Mouse (Mus musculus): ENCODE results near the gene Nup210l. TPM values are rescaled to one million over a fixed set of nuclear protein-coding genes. Genes with fewer than 3 reads are reported as not detected.

Gene Nup210l
- polyA plus RNA-seq, 1 experiment from 2014 or later: 0.22 TPM

GRCm38 (mm10) chr3:90085281-90085680, 18.7 kb upstream of the Nup210l start:
- H3K27ac ChIP-seq (ENCODE audit: low read length): no peak overlapping the region; the same call in 1 of the 2 replicates
- ATAC-seq: no peak
- H3K4me1 ChIP-seq (replicated peaks; ENCODE audit: control insufficient read depth, insufficient read depth, low read length): peaks cover 46% of the 10 kb centered on the region
- H3K4me3 ChIP-seq (replicated peaks; ENCODE audit: low read length): no peak overlapping the region
- H3K36me3 ChIP-seq (ENCODE audit: control insufficient read depth, insufficient read depth): peaks cover 16% of the 10 kb centered on the region; the same call in 1 of the 2 replicates
- no peaks in the 10 kb centered on the region for H3K27me3 ChIP-seq (replicated peaks; ENCODE audit: control insufficient read depth, insufficient read depth, low read length)
- H3K9me3 ChIP-seq (ENCODE audit: control insufficient read depth, low read length): no peaks in the 10 kb centered on the region
- WGBS: 88% methylated on average over 6 of the region's 6 CpGs
- H3K4me2 ChIP-seq (ENCODE audit: low read length): no peak overlapping the region
- H3K9ac ChIP-seq (replicated peaks; ENCODE audit: low read depth, low read length): no peak overlapping the region

- no peak overlapping the region for H3K4me3 ChIP-seq (replicated peaks; ENCODE audit: low read length)
- H3K9me3 ChIP-seq (ENCODE audit: control insufficient read depth, low read length): no peaks in the 10 kb centered on the region
- peaks cover 24% of the 10 kb centered on the region; the same call in 1 of the 2 replicates for H3K36me3 ChIP-seq (ENCODE audit: control insufficient read depth, insufficient read depth)
- H3K4me2 ChIP-seq (ENCODE audit: low read length): no peak overlapping the region
- H3K27ac ChIP-seq (ENCODE audit: low read length): no peak overlapping the region
- no peaks in the 10 kb centered on the region for H3K27me3 ChIP-seq (replicated peaks; ENCODE audit: control insufficient read depth, insufficient read depth, low read length)
- ATAC-seq: no peak
- H3K4me1 ChIP-seq (replicated peaks; ENCODE audit: control insufficient read depth, insufficient read depth, low read length): peaks cover 39% of the 10 kb centered on the region
- WGBS: 93% methylated on average over 5 of the region's 5 CpGs
- no peak overlapping the region for H3K9ac ChIP-seq (replicated peaks; ENCODE audit: low read depth, low read length)
These were observed 17.9 kb upstream of the Nup210l start for GRCm38 (mm10) chr3:90086068-90086467.

- H3K9ac ChIP-seq (replicated peaks; ENCODE audit: low read depth, low read length): no peak overlapping the region
- 97% methylated on average over 2 of the region's 2 CpGs for WGBS
- H3K9me3 ChIP-seq (ENCODE audit: control insufficient read depth, low read length): no peaks in the 10 kb centered on the region
- H3K4me1 ChIP-seq (replicated peaks; ENCODE audit: control insufficient read depth, insufficient read depth, low read length): peaks cover 14% of the 10 kb centered on the region
- no peak overlapping the region for H3K27ac ChIP-seq (ENCODE audit: low read length)
- H3K4me3 ChIP-seq (replicated peaks; ENCODE audit: low read length): no peak overlapping the region
- H3K4me2 ChIP-seq (ENCODE audit: low read length): no peak overlapping the region
- no peaks in the 10 kb centered on the region for H3K27me3 ChIP-seq (replicated peaks; ENCODE audit: control insufficient read depth, insufficient read depth, low read length)
- ATAC-seq: no peak
- peaks cover 41% of the 10 kb centered on the region for H3K36me3 ChIP-seq (ENCODE audit: control insufficient read depth, insufficient read depth)
These were observed 15.3 kb upstream of the Nup210l start for GRCm38 (mm10) chr3:90088617-90089016.

- WGBS: 91% methylated on average over 6 of the region's 6 CpGs
- ATAC-seq: no peak
- peaks cover 43% of the 10 kb centered on the region for H3K36me3 ChIP-seq (ENCODE audit: control insufficient read depth, insufficient read depth)
These were observed 13.0 kb upstream of the Nup210l start for GRCm38 (mm10) chr3:90090892-90091291.

GRCm38 (mm10) chr3:90094453-90094852, 9.5 kb upstream of the Nup210l start:
- Histone ChIP-seq H3K27ac (ENCODE audit: low read length) (no peak overlapping the region), H3K9ac (replicated peaks; ENCODE audit: low read depth, low read length) (no peak overlapping the region), H3K4me3 (replicated peaks; ENCODE audit: low read length) (no peak overlapping the region), H3K9me3 (ENCODE audit: control insufficient read depth, low read length) (no peaks in the 10 kb centered on the region), H3K4me2 (ENCODE audit: low read length) (no peak overlapping the region), H3K4me1 (replicated peaks; ENCODE audit: control insufficient read depth, insufficient read depth, low read length) (no peaks in the 10 kb centered on the region), H3K27me3 (replicated peaks; ENCODE audit: control insufficient read depth, insufficient read depth, low read length) (no peaks in the 10 kb centered on the region), H3K36me3 (ENCODE audit: control insufficient read depth, insufficient read depth) (peaks cover 40% of the 10 kb centered on the region)
- 95% methylated on average over 3 of the region's 3 CpGs for WGBS
- ATAC-seq: no peak

More at GRCm38 (mm10) chr3:90090892-90091291, 13.0 kb upstream of the Nup210l start:
- no peaks in the 10 kb centered on the region for H3K4me1 ChIP-seq (replicated peaks; ENCODE audit: control insufficient read depth, insufficient read depth, low read length)
- H3K9me3 ChIP-seq (ENCODE audit: control insufficient read depth, low read length): no peaks in the 10 kb centered on the region
- no peak overlapping the region for H3K9ac ChIP-seq (replicated peaks; ENCODE audit: low read depth, low read length)
- H3K27me3 ChIP-seq (replicated peaks; ENCODE audit: control insufficient read depth, insufficient read depth, low read length): no peaks in the 10 kb centered on the region
- H3K4me2 ChIP-seq (ENCODE audit: low read length): no peak overlapping the region
- no peak overlapping the region for H3K27ac ChIP-seq (ENCODE audit: low read length)
- H3K4me3 ChIP-seq (replicated peaks; ENCODE audit: low read length): no peak overlapping the region

- WGBS: 84% methylated on average over 5 of the region's 5 CpGs
- Histone ChIP-seq H3K27ac (ENCODE audit: low read length) (no peak overlapping the region), H3K4me2 (ENCODE audit: low read length) (no peak overlapping the region), H3K36me3 (ENCODE audit: control insufficient read depth, insufficient read depth) (peaks cover 14% of the 10 kb centered on the region), H3K9ac (replicated peaks; ENCODE audit: low read depth, low read length) (no peak overlapping the region), H3K4me1 (replicated peaks; ENCODE audit: control insufficient read depth, insufficient read depth, low read length) (no peaks in the 10 kb centered on the region), H3K9me3 (ENCODE audit: control insufficient read depth, low read length) (no peaks in the 10 kb centered on the region), H3K27me3 (replicated peaks; ENCODE audit: control insufficient read depth, insufficient read depth, low read length) (no peaks in the 10 kb centered on the region), H3K4me3 (replicated peaks; ENCODE audit: low read length) (no peak overlapping the region)
- ATAC-seq: no peak
These were observed 6.0 kb upstream of the Nup210l start for GRCm38 (mm10) chr3:90097928-90098327.

- H3K9ac ChIP-seq (replicated peaks; ENCODE audit: low read depth, low read length): no peak overlapping the region
- no peak overlapping the region for H3K4me3 ChIP-seq (replicated peaks; ENCODE audit: low read length)
- H3K27me3 ChIP-seq (replicated peaks; ENCODE audit: control insufficient read depth, insufficient read depth, low read length): no peaks in the 10 kb centered on the region
- H3K27ac ChIP-seq (ENCODE audit: low read length): no peak overlapping the region
- peaks cover 9% of the 10 kb centered on the region; the same call in 1 of the 2 replicates for H3K36me3 ChIP-seq (ENCODE audit: control insufficient read depth, insufficient read depth)
- no peak for ATAC-seq
- H3K4me1 ChIP-seq (replicated peaks; ENCODE audit: control insufficient read depth, insufficient read depth, low read length): no peaks in the 10 kb centered on the region
- H3K4me2 ChIP-seq (ENCODE audit: low read length): no peak overlapping the region
- H3K9me3 ChIP-seq (ENCODE audit: control insufficient read depth, low read length): no peaks in the 10 kb centered on the region
- 92% methylated on average over 3 of the region's 3 CpGs for WGBS
These were observed 2.9 kb upstream of the Nup210l start for GRCm38 (mm10) chr3:90101010-90101409.

- peaks cover 7% of the 10 kb centered on the region; the same call in 1 of the 2 replicates for H3K36me3 ChIP-seq (ENCODE audit: control insufficient read depth, insufficient read depth)
- no peaks in the 10 kb centered on the region for H3K9me3 ChIP-seq (ENCODE audit: control insufficient read depth, low read length)
- no peak overlapping the region for H3K27ac ChIP-seq (ENCODE audit: low read length)
- WGBS: 94% methylated on average over 2 of the region's 2 CpGs
- H3K4me1 ChIP-seq (replicated peaks; ENCODE audit: control insufficient read depth, insufficient read depth, low read length): no peaks in the 10 kb centered on the region
- no peak for ATAC-seq
- H3K4me3 ChIP-seq (replicated peaks; ENCODE audit: low read length): no peak overlapping the region
- H3K4me2 ChIP-seq (ENCODE audit: low read length): no peak overlapping the region
- no peak overlapping the region for H3K9ac ChIP-seq (replicated peaks; ENCODE audit: low read depth, low read length)
- no peaks in the 10 kb centered on the region for H3K27me3 ChIP-seq (replicated peaks; ENCODE audit: control insufficient read depth, insufficient read depth, low read length)
These were observed 2.3 kb upstream of the Nup210l start for GRCm38 (mm10) chr3:90101673-90102072.

- 83% methylated on average over 2 of the region's 2 CpGs for WGBS
These were observed 1.7 kb upstream of the Nup210l start for GRCm38 (mm10) chr3:90102239-90102638.

GRCm38 (mm10) chr3:90103176-90103575, 756 bp upstream of the Nup210l start:
- H3K36me3 ChIP-seq (ENCODE audit: control insufficient read depth, insufficient read depth): peaks cover 7% of the 10 kb centered on the region; the same call in 1 of the 2 replicates
- H3K9me3 ChIP-seq (ENCODE audit: control insufficient read depth, low read length): no peaks in the 10 kb centered on the region
- H3K4me1 ChIP-seq (replicated peaks; ENCODE audit: control insufficient read depth, insufficient read depth, low read length): no peaks in the 10 kb centered on the region
- 88% methylated on average over 2 of the region's 2 CpGs for WGBS
- no peak overlapping the region for H3K4me3 ChIP-seq (replicated peaks; ENCODE audit: low read length)
- H3K27ac ChIP-seq (ENCODE audit: low read length): no peak overlapping the region
- no peak overlapping the region for H3K9ac ChIP-seq (replicated peaks; ENCODE audit: low read depth, low read length)
- no peak overlapping the region for H3K4me2 ChIP-seq (ENCODE audit: low read length)
- H3K27me3 ChIP-seq (replicated peaks; ENCODE audit: control insufficient read depth, insufficient read depth, low read length): no peaks in the 10 kb centered on the region
- ATAC-seq: no peak

More at GRCm38 (mm10) chr3:90102239-90102638, 1.7 kb upstream of the Nup210l start:
- H3K9ac ChIP-seq (replicated peaks; ENCODE audit: low read depth, low read length): no peak overlapping the region
- H3K27me3 ChIP-seq (replicated peaks; ENCODE audit: control insufficient read depth, insufficient read depth, low read length): no peaks in the 10 kb centered on the region
- no peaks in the 10 kb centered on the region for H3K9me3 ChIP-seq (ENCODE audit: control insufficient read depth, low read length)
- no peak for ATAC-seq
- H3K4me3 ChIP-seq (replicated peaks; ENCODE audit: low read length): no peak overlapping the region
- peaks cover 7% of the 10 kb centered on the region; the same call in 1 of the 2 replicates for H3K36me3 ChIP-seq (ENCODE audit: control insufficient read depth, insufficient read depth)
- no peak overlapping the region for H3K27ac ChIP-seq (ENCODE audit: low read length)
- H3K4me2 ChIP-seq (ENCODE audit: low read length): no peak overlapping the region
- H3K4me1 ChIP-seq (replicated peaks; ENCODE audit: control insufficient read depth, insufficient read depth, low read length): no peaks in the 10 kb centered on the region
